In the genomic region with DNA sequence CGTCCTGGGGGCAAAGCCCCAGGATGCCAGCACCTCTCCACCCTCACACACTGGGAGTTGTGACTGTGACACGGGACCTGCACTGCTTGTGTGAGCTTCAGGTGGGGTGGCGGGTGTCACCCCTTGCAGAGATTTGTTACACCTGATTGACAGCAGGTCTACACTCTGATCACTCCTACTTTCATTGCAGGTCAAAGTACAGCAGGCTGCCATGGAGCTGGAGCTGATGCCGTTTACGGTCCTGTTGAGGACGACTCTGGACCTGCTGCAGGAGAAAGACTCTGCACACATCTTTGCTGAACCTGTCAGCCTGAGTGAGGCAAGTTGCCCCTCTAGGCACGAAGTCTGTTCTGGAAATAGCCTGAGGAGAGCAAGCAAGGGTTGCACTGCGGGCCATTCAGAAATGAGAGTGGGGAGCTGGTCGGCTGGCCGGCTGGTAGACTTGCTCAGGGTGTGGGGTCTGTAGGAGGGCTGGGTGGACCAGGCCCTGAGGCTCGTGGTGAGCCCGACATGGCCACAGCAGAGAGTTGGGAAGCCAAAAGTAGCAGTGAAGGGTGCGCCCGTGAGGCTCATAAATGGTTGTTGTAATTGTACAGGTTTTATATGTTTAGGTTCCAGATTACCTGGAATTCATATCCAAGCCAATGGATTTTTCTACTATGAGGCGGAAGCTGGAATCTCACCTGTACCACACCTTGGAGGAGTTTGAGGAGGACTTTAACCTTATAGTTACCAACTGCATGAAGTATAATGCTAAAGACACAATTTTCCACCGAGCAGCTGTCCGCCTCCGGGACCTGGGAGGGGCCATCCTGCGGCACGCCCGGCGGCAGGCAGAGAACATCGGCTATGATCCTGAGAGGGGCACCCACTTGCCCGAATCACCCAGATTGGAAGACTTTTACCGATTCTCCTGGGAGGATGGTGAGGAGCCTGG, we compare ENCODE assay signal across 22 mouse cellular contexts. TPM values are rescaled to one million over a fixed set of nuclear protein-coding genes. Genes with fewer than 3 reads are reported as not detected.
DNase-seq lines count a peak whose midpoint lies in the region; ATAC-seq and TF ChIP-seq lines count a peak whose summit lies in the region.
"Had no signal": no experiment of that assay in that cellular context is flagged by ENCODE, and none has a peak within 500 bp of the region (broad histone marks: within the 10 kb centered on the region; RNA-seq: fewer than 3 reads in every experiment).

No protein-coding gene starts in this region.

- H3K9ac ChIP-seq in heart, adult 2 months (ENCODE audit: low read depth, low read length), result no peak overlapping the region
- no peak overlapping the region for H3K9ac ChIP-seq in kidney, embryonic 15.5 days
- H3K9ac ChIP-seq in intestine, embryonic 15.5 days, result no peak overlapping the region
- no peak overlapping the region for H3K9ac ChIP-seq in midbrain, embryonic 16.5 days (ENCODE audit: low read depth, low read length)
- H3K9ac ChIP-seq: embryonic facial prominence, embryonic 12.5 days; forebrain, embryonic 15.5 days; hindbrain, embryonic 13.5 days had no signal

- H3K27ac ChIP-seq in heart, embryonic 10.5 days, result 0 out of 2 replicates have a peak overlapping the region, but pooled peaks have one; percentile 57
- H3K27ac ChIP-seq in heart, adult 2 months, result no peak overlapping the region
- no peak overlapping the region for H3K27ac ChIP-seq in kidney, embryonic 15.5 days
- peak overlapping the region; percentile 79 for H3K27ac ChIP-seq in intestine, embryonic 15.5 days
- no peak overlapping the region for H3K27ac ChIP-seq in midbrain, embryonic 16.5 days (ENCODE audit: low read length)
- H3K27ac ChIP-seq: embryonic facial prominence, embryonic 12.5 days; forebrain, embryonic 15.5 days; hindbrain, embryonic 13.5 days had no signal

- no peak for TF ChIP-seq CTCF in heart, adult 2 months (IDR thresholded peaks at IDR 0.05)

- no peaks in the 10 kb centered on the region for H3K27me3 ChIP-seq in heart, embryonic 10.5 days (ENCODE audit: insufficient read depth, poor library complexity, severe bottlenecking)
- no peaks in the 10 kb centered on the region for H3K27me3 ChIP-seq in heart, adult 2 months (ENCODE audit: control insufficient read depth, insufficient read depth, low read length)
- H3K27me3 ChIP-seq in kidney, embryonic 15.5 days, result no peaks in the 10 kb centered on the region
- H3K27me3 ChIP-seq in intestine, embryonic 15.5 days (replicated peaks), result no peaks in the 10 kb centered on the region
- H3K27me3 ChIP-seq in midbrain, embryonic 16.5 days (ENCODE audit: control insufficient read depth, insufficient read depth, low read depth, low read length), result no peaks in the 10 kb centered on the region
- H3K27me3 ChIP-seq: embryonic facial prominence, embryonic 12.5 days; forebrain, embryonic 15.5 days; hindbrain, embryonic 13.5 days had no signal

- H3K4me2 ChIP-seq in kidney, embryonic 15.5 days, result no peak overlapping the region
- H3K4me2 ChIP-seq in intestine, embryonic 15.5 days (replicated peaks), result peak overlapping the region; percentile 34
- H3K4me2 ChIP-seq in midbrain, embryonic 16.5 days (ENCODE audit: low read length), result no peak overlapping the region
- H3K4me2 ChIP-seq: embryonic facial prominence, embryonic 12.5 days; forebrain, embryonic 15.5 days; hindbrain, embryonic 13.5 days had no signal

- peaks cover 96% of the 10 kb centered on the region for H3K36me3 ChIP-seq in heart, embryonic 10.5 days
- H3K36me3 ChIP-seq in heart, adult 2 months (ENCODE audit: control insufficient read depth, insufficient read depth, low read length), result no peaks in the 10 kb centered on the region
- H3K36me3 ChIP-seq in kidney, embryonic 15.5 days, result peaks cover 98% of the 10 kb centered on the region
- H3K36me3 ChIP-seq in intestine, embryonic 15.5 days, result peaks cover 55% of the 10 kb centered on the region
- H3K36me3 ChIP-seq in midbrain, embryonic 16.5 days (ENCODE audit: control insufficient read depth, insufficient read depth, low read length), result peaks cover 52% of the 10 kb centered on the region

- DNase-seq in heart, embryonic 10.5 days (ENCODE audit: low spot score), result no peak
- no peak for DNase-seq in heart, adult 2 months
- peak; percentile 27 for DNase-seq in kidney, adult 9 months
- no peak for DNase-seq in lung, postnatal 14 days
- DNase-seq: adrenal gland, postnatal 10 days; cerebellum, adult 11-12 months; cerebellum, adult 9-10 months; cerebellum, postnatal 25 days; gastrocnemius, postnatal 36 days; heart, adult 18-20 months; heart, postnatal 10 days had no signal

- no peak overlapping the region for H3K4me3 ChIP-seq in heart, embryonic 10.5 days
- H3K4me3 ChIP-seq in heart, adult 2 months, result no peak overlapping the region
- no peak overlapping the region for H3K4me3 ChIP-seq in kidney, embryonic 15.5 days (replicated peaks)
- H3K4me3 ChIP-seq in intestine, embryonic 15.5 days (replicated peaks), result no peak overlapping the region; the same call in 1 of the 2 replicates
- no peak overlapping the region for H3K4me3 ChIP-seq in midbrain, embryonic 16.5 days (ENCODE audit: low read depth, low read length)
- H3K4me3 ChIP-seq: embryonic facial prominence, embryonic 12.5 days; forebrain, embryonic 15.5 days; hindbrain, embryonic 13.5 days had no signal

- no peaks in the 10 kb centered on the region for H3K79me2 ChIP-seq in heart, adult 2 months (replicated peaks; ENCODE audit: control insufficient read depth, insufficient read depth, low read length)

- TF ChIP-seq POLR2A in heart, adult 2 months (IDR thresholded peaks at IDR 0.05; ENCODE audit: insufficient read depth, low read depth, low read length), result no peak

- no peaks in the 10 kb centered on the region for H3K9me3 ChIP-seq in heart, embryonic 10.5 days
- H3K9me3 ChIP-seq in kidney, embryonic 15.5 days (replicated peaks), result no peaks in the 10 kb centered on the region
- H3K9me3 ChIP-seq in intestine, embryonic 15.5 days, result no peaks in the 10 kb centered on the region
- no peaks in the 10 kb centered on the region for H3K9me3 ChIP-seq in midbrain, embryonic 16.5 days (replicated peaks; ENCODE audit: control insufficient read depth, low read length, poor library complexity, severe bottlenecking)
- H3K9me3 ChIP-seq: embryonic facial prominence, embryonic 12.5 days; forebrain, embryonic 15.5 days; hindbrain, embryonic 13.5 days had no signal

- intact Hi-C loops in heart, adult 2 months (cut with DNase I), result no loop called here

- no peak for TF ChIP-seq EP300 in heart, adult 2 months (IDR thresholded peaks at IDR 0.05; ENCODE audit: insufficient read depth, low read depth, low read length)

- WGBS in heart, embryonic 10.5 days, result 94% methylated on average over 25 of the region's 25 CpGs
- 96% methylated on average over 25 of the region's 25 CpGs for WGBS in heart, adult 2 months
- 93% methylated on average over 25 of the region's 25 CpGs for WGBS in kidney, embryonic 15.5 days
- WGBS in intestine, embryonic 15.5 days, result 74% methylated on average over 25 of the region's 25 CpGs
- WGBS in midbrain, embryonic 16.5 days, result 94% methylated on average over 25 of the region's 25 CpGs

- peaks cover 25% of the 10 kb centered on the region for H3K4me1 ChIP-seq in heart, embryonic 10.5 days
- H3K4me1 ChIP-seq in heart, adult 2 months (ENCODE audit: control insufficient read depth, insufficient read depth, low read length), result no peaks in the 10 kb centered on the region
- H3K4me1 ChIP-seq in kidney, embryonic 15.5 days, result no peaks in the 10 kb centered on the region
- peaks cover 12% of the 10 kb centered on the region; the same call in 1 of the 2 replicates for H3K4me1 ChIP-seq in intestine, embryonic 15.5 days (replicated peaks)
- no peaks in the 10 kb centered on the region for H3K4me1 ChIP-seq in midbrain, embryonic 16.5 days (ENCODE audit: control insufficient read depth, insufficient read depth, low read length)
- H3K4me1 ChIP-seq: embryonic facial prominence, embryonic 12.5 days; forebrain, embryonic 15.5 days; hindbrain, embryonic 13.5 days had no signal

- ATAC-seq in kidney, embryonic 15.5 days (replicated peaks; ENCODE audit: low FRiP score), result no peak
- peak; percentile 79 for ATAC-seq in intestine, embryonic 15.5 days
- ATAC-seq in midbrain, embryonic 16.5 days, result no peak
- ATAC-seq: forebrain, embryonic 15.5 days had no signal

RNA-seq across cellular contexts. Expression of a gene that starts 16.3 kb away (rescaled TPM):
- 14.1 and 14.5 TPM in 2 replicates for polyA plus RNA-seq in heart, embryonic 10.5 days (2016; fragmentation: Nextera tagmentation; extraction: Ambion mirVana)
- 10 to 100 TPM; 12.0 to 15.8 TPM for total RNA-seq in heart, adult 2 months (2021)
- 14.0 and 14.2 TPM in 2 replicates for polyA plus RNA-seq in heart, adult 2 months (2012; rRNA removed)
- polyA plus RNA-seq in kidney, embryonic 15.5 days (2015; fragmentation: Nextera tagmentation; extraction: Ambion mirVana), result 11.2 and 14.4 TPM in 2 replicates
- 13.1 and 18.1 TPM in 2 replicates for polyA plus RNA-seq in intestine, embryonic 15.5 days (2015; fragmentation: Nextera tagmentation; extraction: Ambion mirVana)
- 5.3 and 8.5 TPM in 2 replicates for polyA plus RNA-seq in midbrain, embryonic 16.5 days (2015; fragmentation: Nextera tagmentation; extraction: Ambion mirVana)

RNA-seq across cellular contexts. Expression of a gene that starts 41.1 kb away (rescaled TPM):
- not detected in 2 replicates for polyA plus RNA-seq in heart, embryonic 10.5 days (2016; fragmentation: Nextera tagmentation; extraction: Ambion mirVana)
- total RNA-seq in heart, adult 2 months (2021), result not detected
- 0.02 TPM in 1 of 2 replicates, not detected in the other for polyA plus RNA-seq in heart, adult 2 months (2012; rRNA removed)
- 0.08 and 0.10 TPM in 2 replicates for polyA plus RNA-seq in kidney, embryonic 15.5 days (2015; fragmentation: Nextera tagmentation; extraction: Ambion mirVana)
- polyA plus RNA-seq in intestine, embryonic 15.5 days (2015; fragmentation: Nextera tagmentation; extraction: Ambion mirVana), result 0.95 and 1.2 TPM in 2 replicates
- 0.06 TPM in 1 of 2 replicates, not detected in the other for polyA plus RNA-seq in midbrain, embryonic 16.5 days (2015; fragmentation: Nextera tagmentation; extraction: Ambion mirVana)
- total RNA-seq: adrenal gland, postnatal 10 days; gastrocnemius, adult 8-10 months; gastrocnemius, postnatal 36 days; heart, adult 18-20 months; heart, postnatal 10 days had no signal
- polyA plus RNA-seq: brain, embryonic 14.5 days; C2C12; forebrain, embryonic 11.5 days; forebrain, embryonic 15.5 days; heart, embryonic 14.5 days; hindbrain, embryonic 13.5 days had no signal

RNA-seq across cellular contexts. Expression of a gene that starts 48.0 kb away (rescaled TPM):
- 5.3 and 13.6 TPM in 2 replicates for polyA plus RNA-seq in heart, embryonic 10.5 days (2016; fragmentation: Nextera tagmentation; extraction: Ambion mirVana)
- total RNA-seq in heart, adult 2 months (2021), result under 1 TPM; 0.48 to 0.52 TPM
- polyA plus RNA-seq in heart, adult 2 months (2012; rRNA removed), result 0.38 and 0.78 TPM in 2 replicates
- 44.7 and 46.4 TPM in 2 replicates for polyA plus RNA-seq in kidney, embryonic 15.5 days (2015; fragmentation: Nextera tagmentation; extraction: Ambion mirVana)
- polyA plus RNA-seq in intestine, embryonic 15.5 days (2015; fragmentation: Nextera tagmentation; extraction: Ambion mirVana), result 214 and 219 TPM in 2 replicates
- 0.82 and 0.85 TPM in 2 replicates for polyA plus RNA-seq in midbrain, embryonic 16.5 days (2015; fragmentation: Nextera tagmentation; extraction: Ambion mirVana)
- total RNA-seq: gastrocnemius, postnatal 36 days had no signal
- polyA plus RNA-seq: C2C12 had no signal

Comparison
In these comparisons a context has a peak if more than half of its experiments do, and no peak if none do; other contexts are left out.
1. H3K27ac ChIP-seq: peak in heart, embryonic 10.5 days (single experiment) and intestine, embryonic 15.5 days (single experiment); none in heart, adult 2 months (single experiment), kidney, embryonic 15.5 days (single experiment) and midbrain, embryonic 16.5 days (single experiment).